Mouse (Mus musculus) heart, adult 2 months (tissue): ENCODE results near the gene Rnf150.

Experiments
- CTCF ChIP-seq: fragments of 200-600 bp; IDR thresholded peaks from 2 replicates; pipeline ENCODE4 v1.8.1; 2022; ENCODE audit warnings: antibody characterized with exemption, mild to moderate bottlenecking, moderate library complexity
- EP300 ChIP-seq: fragments of 200-500 bp; IDR thresholded peaks from 2 replicates; pipeline ENCODE4 v1.6.1; 2011; ENCODE audit warnings: low read depth, low read length, control low read depth; ENCODE audit not compliant: insufficient read depth
- POLR2A ChIP-seq: fragments of 200-500 bp; IDR thresholded peaks from 2 replicates; pipeline ENCODE4 v1.6.1; 2011; ENCODE audit warnings: mild to moderate bottlenecking, low read depth, low read length, control low read depth; ENCODE audit not compliant: insufficient read depth

GRCm38 (mm10) chr8:82945867-82946266 lies 82.7 kb downstream of the Rnf150 start:
- TF ChIP-seq POLR2A, result no peak
- no peak for TF ChIP-seq CTCF
- TF ChIP-seq EP300, result no peak
